Mouse (Mus musculus): ENCODE results near the gene Slc15a1.

GRCm38 (mm10) chr14:121482181-121482580 lies 22.9 kb downstream of the Slc15a1 start:
- no peak for TF ChIP-seq POLR2A (IDR thresholded peaks at IDR 0.05; ENCODE audit: control insufficient read depth, extremely low read depth, insufficient read depth, low read length, poor library complexity)
- TF ChIP-seq CTCF (IDR thresholded peaks at IDR 0.05; ENCODE audit: borderline replicate concordance, control insufficient read depth, extremely low read depth, insufficient read depth, low read length, poor library complexity) = no peak

Measured in thymus, adult 2 months (tissue).